ENCODE assay signal across 22 mouse cellular contexts in the genomic region with DNA sequence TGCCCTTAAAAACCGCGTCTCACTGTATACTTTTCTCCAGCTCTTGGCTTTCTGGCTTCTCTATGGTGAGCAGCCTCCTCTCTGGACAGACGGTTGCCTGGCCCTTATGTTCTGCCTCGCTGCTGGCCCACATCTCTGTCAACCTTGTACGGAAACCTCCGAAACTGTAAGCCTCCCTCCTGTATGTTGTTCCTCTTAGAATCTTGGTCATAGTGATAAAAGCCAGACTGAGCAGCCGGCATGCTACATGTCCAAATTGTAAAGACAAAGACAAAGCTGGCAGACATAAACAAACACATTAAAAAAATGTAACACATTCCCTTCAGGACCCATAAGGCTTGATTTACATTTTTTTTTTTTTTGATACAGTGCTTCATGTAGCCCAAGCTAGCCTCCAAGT.
DNase-seq lines count a peak whose midpoint lies in the region; ATAC-seq and TF ChIP-seq lines count a peak whose summit lies in the region.
"Had no signal": no experiment of that assay in that cellular context is flagged by ENCODE, and none has a peak within 500 bp of the region (broad histone marks: within the 10 kb centered on the region; RNA-seq: fewer than 3 reads in every experiment).

No protein-coding gene starts in this region.

- peaks cover 15% of the 10 kb centered on the region for H3K4me1 ChIP-seq in forebrain, embryonic 15.5 days
- H3K4me1 ChIP-seq in forebrain, embryonic 13.5 days, result peaks cover 15% of the 10 kb centered on the region
- H3K4me1 ChIP-seq in lung, embryonic 15.5 days, result 0 out of 2 replicates have a peak, but pooled peaks cover 8% of the 10 kb centered on the region
- no peaks in the 10 kb centered on the region for H3K4me1 ChIP-seq in lung, adult 2 months (ENCODE audit: control insufficient read depth, insufficient read depth, low read length)
- H3K4me1 ChIP-seq in embryonic fibroblast, embryonic 13.5 days (ENCODE audit: control insufficient read depth, insufficient read depth, low read length), result no peaks in the 10 kb centered on the region; the same call in 1 of the 2 replicates
- H3K4me1 ChIP-seq: embryonic facial prominence, embryonic 15.5 days; hindbrain, embryonic 13.5 days had no signal

- peak overlapping the region; percentile 80 for H3K27ac ChIP-seq in forebrain, embryonic 15.5 days (replicated peaks)
- no peak overlapping the region for H3K27ac ChIP-seq in forebrain, embryonic 13.5 days
- no peak overlapping the region for H3K27ac ChIP-seq in lung, embryonic 15.5 days
- peak overlapping the region; percentile 24; the same call in 1 of the 2 replicates for H3K27ac ChIP-seq in embryonic fibroblast, embryonic 13.5 days (ENCODE audit: insufficient read depth, low read length)
- H3K27ac ChIP-seq: embryonic facial prominence, embryonic 15.5 days; heart, adult 2 months; hindbrain, embryonic 13.5 days had no signal

- H3K9me3 ChIP-seq in forebrain, embryonic 15.5 days, result no peaks in the 10 kb centered on the region
- H3K9me3 ChIP-seq in forebrain, embryonic 13.5 days (replicated peaks), result peaks cover 2% of the 10 kb centered on the region; the same call in 1 of the 2 replicates
- no peaks in the 10 kb centered on the region for H3K9me3 ChIP-seq in lung, embryonic 15.5 days
- H3K9me3 ChIP-seq: embryonic facial prominence, embryonic 15.5 days had no signal

- no peaks in the 10 kb centered on the region for H3K36me3 ChIP-seq in forebrain, embryonic 15.5 days
- no peaks in the 10 kb centered on the region for H3K36me3 ChIP-seq in forebrain, embryonic 13.5 days (ENCODE audit: poor library complexity, severe bottlenecking)
- no peaks in the 10 kb centered on the region for H3K36me3 ChIP-seq in lung, embryonic 15.5 days
- H3K36me3 ChIP-seq: embryonic facial prominence, embryonic 15.5 days; hindbrain, embryonic 13.5 days had no signal

- no peak overlapping the region for H3K9ac ChIP-seq in forebrain, embryonic 15.5 days (replicated peaks)
- H3K9ac ChIP-seq in forebrain, embryonic 13.5 days, result no peak overlapping the region
- H3K9ac ChIP-seq in lung, embryonic 15.5 days, result no peak overlapping the region
- H3K9ac ChIP-seq: embryonic facial prominence, embryonic 15.5 days; hindbrain, embryonic 13.5 days had no signal

- DNase-seq in heart, adult 11 months, result peak; percentile 40
- no peak for DNase-seq in heart, adult 9 months (ENCODE audit: low spot score in 2 of 2)
- DNase-seq in lung, adult 2 months, result no peak
- DNase-seq: cerebellum, adult 11-12 months; cerebellum, adult 8-10 months; cerebellum, postnatal 36 days; embryo, embryonic 11 days; gastrocnemius, postnatal 25 days had no signal

- TF ChIP-seq CTCF in lung, adult 2 months (IDR thresholded peaks at IDR 0.05; ENCODE audit: insufficient read depth, low read length), result no peak
- no peak for TF ChIP-seq CTCF in embryonic fibroblast, embryonic 13.5 days (IDR thresholded peaks at IDR 0.05; ENCODE audit: borderline replicate concordance, insufficient read depth, low read length)

- H3K27me3 ChIP-seq in forebrain, embryonic 15.5 days, result no peaks in the 10 kb centered on the region
- peaks cover 3% of the 10 kb centered on the region; the same call in 1 of the 2 replicates for H3K27me3 ChIP-seq in forebrain, embryonic 13.5 days
- no peaks in the 10 kb centered on the region for H3K27me3 ChIP-seq in lung, embryonic 15.5 days
- H3K27me3 ChIP-seq: embryonic facial prominence, embryonic 15.5 days had no signal

- no peak overlapping the region for H3K4me3 ChIP-seq in forebrain, embryonic 15.5 days
- no peak overlapping the region for H3K4me3 ChIP-seq in forebrain, embryonic 13.5 days
- H3K4me3 ChIP-seq in lung, embryonic 15.5 days, result no peak overlapping the region
- no peak overlapping the region for H3K4me3 ChIP-seq in lung, adult 2 months (replicated peaks; ENCODE audit: extremely low read depth, low read depth, low read length)
- no peak overlapping the region for H3K4me3 ChIP-seq in embryonic fibroblast, embryonic 13.5 days (ENCODE audit: insufficient read depth, low read length)
- H3K4me3 ChIP-seq: embryonic facial prominence, embryonic 15.5 days; erythroblast, embryonic 14.5 days; heart, adult 2 months; hindbrain, embryonic 13.5 days had no signal

- WGBS in forebrain, embryonic 15.5 days, result 69% methylated on average over 7 of the region's 7 CpGs
- 83% methylated on average over 7 of the region's 7 CpGs for WGBS in forebrain, embryonic 13.5 days
- WGBS in lung, embryonic 15.5 days, result 79% methylated on average over 7 of the region's 7 CpGs
- 79% methylated on average over 7 of the region's 7 CpGs for WGBS in lung, adult 2 months

- no peak overlapping the region for H3K4me2 ChIP-seq in forebrain, embryonic 15.5 days (replicated peaks)
- no peak overlapping the region for H3K4me2 ChIP-seq in forebrain, embryonic 13.5 days
- no peak overlapping the region for H3K4me2 ChIP-seq in lung, embryonic 15.5 days
- H3K4me2 ChIP-seq: embryonic facial prominence, embryonic 15.5 days; heart, embryonic 11.5 days; hindbrain, embryonic 13.5 days had no signal

- ATAC-seq in forebrain, embryonic 15.5 days (replicated peaks), result no peak
- no peak for ATAC-seq in forebrain, embryonic 13.5 days
- peak; percentile 53; the same call in 1 of the 2 replicates for ATAC-seq in lung, embryonic 15.5 days (ENCODE audit: borderline replicate concordance, extremely low read depth, low FRiP score, low TSS enrichment)
- ATAC-seq in frontal cortex, adult (ENCODE audit: low TSS enrichment), result no peak
- ATAC-seq: CD4-positive, CD25-positive, alpha-beta regulatory T cell, adult 4 months; hindbrain, postnatal 0 days; inflammation-experienced regulatory T-cells, adult 6 months; intestine, embryonic 16.5 days had no signal

- no peak for TF ChIP-seq POLR2A in lung, adult 2 months (IDR thresholded peaks at IDR 0.05; ENCODE audit: borderline replicate concordance, extremely low read depth, low read depth, low read length)
- no peak for TF ChIP-seq POLR2A in embryonic fibroblast, embryonic 13.5 days (IDR thresholded peaks at IDR 0.05; ENCODE audit: low read depth, low read length)

Comparison
In these comparisons a context has a peak if more than half of its experiments do, and no peak if none do; other contexts are left out.
1. H3K27ac ChIP-seq: peak in forebrain, embryonic 15.5 days (single experiment) and embryonic fibroblast, embryonic 13.5 days (single experiment); none in forebrain, embryonic 13.5 days (single experiment) and lung, embryonic 15.5 days (single experiment).